In genomic region chr5:33442927-33443710, GRCm38 (mm10) we compare ENCODE assay signal across 9 mouse cellular contexts. TPM values are rescaled to one million over a fixed set of nuclear protein-coding genes. Genes with fewer than 3 reads are reported as not detected.
DNase-seq lines count a peak whose midpoint lies in the region; ATAC-seq and TF ChIP-seq lines count a peak whose summit lies in the region.
"Had no signal": no experiment of that assay in that cellular context is flagged by ENCODE, and none has a peak within 500 bp of the region (broad histone marks: within the 10 kb centered on the region; RNA-seq: fewer than 3 reads in every experiment).

No protein-coding gene starts in this region.

- H3K27ac ChIP-seq in bone marrow macrophage, adult 2 months (ENCODE audit: insufficient read depth, low read depth, low read length): no peak overlapping the region
- H3K27ac ChIP-seq in embryonic facial prominence, embryonic 15.5 days (replicated peaks): no peak overlapping the region

- H3K4me3 ChIP-seq in bone marrow macrophage, adult 2 months (ENCODE audit: insufficient read depth, low read length): peak overlapping the region; percentile 44
- peak overlapping the region; percentile 33 for H3K4me3 ChIP-seq in embryonic facial prominence, embryonic 15.5 days (replicated peaks)

- 0 out of 2 replicates have a peak, but pooled peaks cover 3% of the 10 kb centered on the region for H3K4me1 ChIP-seq in bone marrow macrophage, adult 2 months (ENCODE audit: control insufficient read depth, insufficient read depth, low read length)
- H3K4me1 ChIP-seq in embryonic facial prominence, embryonic 15.5 days: peaks cover 10% of the 10 kb centered on the region

- H3K9ac ChIP-seq in embryonic facial prominence, embryonic 15.5 days: no peak overlapping the region

- H3K9me3 ChIP-seq in embryonic facial prominence, embryonic 15.5 days (replicated peaks): no peaks in the 10 kb centered on the region

- peak; percentile 22 for DNase-seq in gastrocnemius, adult 18-20 months (ENCODE audit: low spot score)
- DNase-seq in gastrocnemius, postnatal 36 days: no peak
- DNase-seq in heart, postnatal 36 days: peak; percentile 28 to 61
- DNase-seq in left cerebral cortex, postnatal 4 days: peak; percentile 59
- DNase-seq in spleen, postnatal 10 days (ENCODE audit: low spot score in 2 of 2): peak; percentile 61 to 77

- H3K4me2 ChIP-seq in embryonic facial prominence, embryonic 15.5 days (replicated peaks): peak overlapping the region; percentile 52

- WGBS in embryonic facial prominence, embryonic 15.5 days: 5% methylated on average over 56 of the region's 56 CpGs

- ATAC-seq in embryonic facial prominence, embryonic 15.5 days (ENCODE audit: insufficient number of reproducible peaks, low FRiP score, low TSS enrichment, low read depth): no peak
- ATAC-seq in megakaryocyte-erythroid progenitor cell, adult 5-6 weeks (replicated peaks; ENCODE audit: low FRiP score, low TSS enrichment, poor library complexity, severe bottlenecking): peak; percentile 71

- TF ChIP-seq POLR2A in bone marrow macrophage, adult 2 months (IDR thresholded peaks at IDR 0.05; ENCODE audit: borderline replicate concordance, low read depth, low read length): no peak

- no peaks in the 10 kb centered on the region for H3K36me3 ChIP-seq in embryonic facial prominence, embryonic 15.5 days

- intact Hi-C loops in gastrocnemius, postnatal 36 days (cut with DNase I): loop anchor here (2.0 kb wide), 1 partner anchor 50 kb away; no protein-coding TSS in a partner anchor
- intact Hi-C loops in heart, postnatal 36 days (cut with DNase I): loop anchor here (1.0 to 5.0 kb wide), 4 partner anchors 49 to 240 kb away; partner anchors contain the start of gene Ctbp1
- intact Hi-C loops in left cerebral cortex, postnatal 4 days (cut with DNase I): no loop called here

- peaks cover 74% of the 10 kb centered on the region for H3K27me3 ChIP-seq in embryonic facial prominence, embryonic 15.5 days

- peak; percentile 39; the same call in 1 of the 2 replicates for TF ChIP-seq CTCF in bone marrow macrophage, adult 2 months (IDR thresholded peaks at IDR 0.05; ENCODE audit: low read depth, low read length)

RNA-seq across cellular contexts. Expression of gene Nkx1-1, which starts 9.3 kb away (rescaled TPM):
- total RNA-seq in gastrocnemius, adult 18-20 months (2021): not detected
- not detected for total RNA-seq in gastrocnemius, postnatal 36 days (2021)
- not detected in 2 replicates for polyA plus RNA-seq in bone marrow macrophage, adult 2 months (2012; ENCODE audit: insufficient read depth, insufficient read length, missing spikeins)
- not detected in 2 replicates for polyA plus RNA-seq in embryonic facial prominence, embryonic 15.5 days (2015; fragmentation: Nextera tagmentation; extraction: Ambion mirVana)
- not detected for total RNA-seq in heart, postnatal 36 days (2021)
- not detected for total RNA-seq in left cerebral cortex, postnatal 4 days (2021)
- total RNA-seq in megakaryocyte-erythroid progenitor cell, adult 5-6 weeks (2014; fragmentation: Nextera tagmentation): not detected in 2 replicates
- not detected in 2 replicates for total RNA-seq in megakaryocyte-erythroid progenitor cell, adult 5-6 weeks (2017)
- total RNA-seq: left cerebral cortex, adult 8-10 months had no signal

Comparison
In these comparisons a context has a peak if more than half of its experiments do, and no peak if none do; other contexts are left out.
1. DNase-seq: peak in gastrocnemius, adult 18-20 months (single experiment), heart, postnatal 36 days (2 of 2), left cerebral cortex, postnatal 4 days (single experiment) and spleen, postnatal 10 days (2 of 2); none in gastrocnemius, postnatal 36 days (0 of 2).